ENCODE assay signal across 9 mouse cellular contexts in genomic region chr9:32671970-32672859, GRCm38 (mm10). TPM values are rescaled to one million over a fixed set of nuclear protein-coding genes. Genes with fewer than 3 reads are reported as not detected.
DNase-seq lines count a peak whose midpoint lies in the region; ATAC-seq and TF ChIP-seq lines count a peak whose summit lies in the region.
"Had no signal": no experiment of that assay in that cellular context is flagged by ENCODE, and none has a peak within 500 bp of the region (broad histone marks: within the 10 kb centered on the region; RNA-seq: fewer than 3 reads in every experiment).

No protein-coding gene starts in this region.

- 0 out of 2 replicates have a peak, but pooled peaks cover 4% of the 10 kb centered on the region for H3K27me3 ChIP-seq in embryonic facial prominence, embryonic 14.5 days (replicated peaks; ENCODE audit: control insufficient read depth, insufficient read depth, low read length)
- H3K27me3 ChIP-seq in heart, embryonic 14.5 days (ENCODE audit: control insufficient read depth, insufficient read depth, low read length), result no peaks in the 10 kb centered on the region
- no peaks in the 10 kb centered on the region for H3K27me3 ChIP-seq in kidney, embryonic 15.5 days
- no peaks in the 10 kb centered on the region for H3K27me3 ChIP-seq in lung, embryonic 14.5 days (ENCODE audit: insufficient read depth, low read length)
- peaks cover 9% of the 10 kb centered on the region for H3K27me3 ChIP-seq in neural tube, embryonic 14.5 days (ENCODE audit: control insufficient read depth, insufficient read depth, low read length)
- H3K27me3 ChIP-seq: Patski had no signal

- H3K4me2 ChIP-seq in embryonic facial prominence, embryonic 14.5 days (ENCODE audit: low read depth, low read length), result peak overlapping the region; percentile 67
- H3K4me2 ChIP-seq in heart, embryonic 14.5 days (ENCODE audit: low read length), result peak overlapping the region; percentile 69
- H3K4me2 ChIP-seq in kidney, embryonic 15.5 days, result peak overlapping the region; percentile 64
- peak overlapping the region; percentile 60 for H3K4me2 ChIP-seq in lung, embryonic 14.5 days
- peak overlapping the region; percentile 55 for H3K4me2 ChIP-seq in neural tube, embryonic 14.5 days (ENCODE audit: low read depth, low read length)

- H3K4me3 ChIP-seq in embryonic facial prominence, embryonic 14.5 days (ENCODE audit: low read depth, low read length), result peak overlapping the region; percentile 35
- H3K4me3 ChIP-seq in heart, embryonic 14.5 days (ENCODE audit: control insufficient read depth in 1 of 2, insufficient read depth in 1 of 2, low read depth in 1 of 2, low read length in 2 of 2), result peak overlapping the region; percentile 31 to 36
- H3K4me3 ChIP-seq in kidney, embryonic 15.5 days (replicated peaks), result peak overlapping the region; percentile 35
- H3K4me3 ChIP-seq in lung, embryonic 14.5 days (ENCODE audit: low read depth, low read length), result peak overlapping the region; percentile 26
- H3K4me3 ChIP-seq in neural tube, embryonic 14.5 days (ENCODE audit: low read depth, low read length), result peak overlapping the region; percentile 17

- peak; percentile 24 to 41 for DNase-seq in layer of hippocampus, postnatal 10 days (ENCODE audit: low spot score in 2 of 2)
- DNase-seq in layer of hippocampus, postnatal 36 days, result no peak
- peak; percentile 88 for DNase-seq in embryonic facial prominence, embryonic 14.5 days (ENCODE audit: low spot score)
- peak; percentile 92 for DNase-seq in lung, embryonic 14.5 days
- peak; percentile 82 for DNase-seq in thymus, postnatal 0 days (ENCODE audit: low spot score)

- no peak for TF ChIP-seq CTCF in lung, embryonic 14.5 days (IDR thresholded peaks at IDR 0.05; ENCODE audit: low read depth)

- H3K9me3 ChIP-seq in embryonic facial prominence, embryonic 14.5 days (ENCODE audit: control insufficient read depth, low read length), result no peaks in the 10 kb centered on the region
- H3K9me3 ChIP-seq in heart, embryonic 14.5 days (ENCODE audit: control insufficient read depth, low read length), result no peaks in the 10 kb centered on the region
- no peaks in the 10 kb centered on the region for H3K9me3 ChIP-seq in kidney, embryonic 15.5 days (replicated peaks)
- no peaks in the 10 kb centered on the region for H3K9me3 ChIP-seq in lung, embryonic 14.5 days (ENCODE audit: low read depth, low read length)
- H3K9me3 ChIP-seq in neural tube, embryonic 14.5 days (ENCODE audit: control insufficient read depth, low read length), result no peaks in the 10 kb centered on the region

- no peaks in the 10 kb centered on the region for H3K36me3 ChIP-seq in embryonic facial prominence, embryonic 14.5 days (ENCODE audit: control insufficient read depth, insufficient read depth, low read length)
- H3K36me3 ChIP-seq in heart, embryonic 14.5 days (ENCODE audit: control insufficient read depth, insufficient read depth, low read length), result no peaks in the 10 kb centered on the region
- no peaks in the 10 kb centered on the region for H3K36me3 ChIP-seq in kidney, embryonic 15.5 days
- H3K36me3 ChIP-seq in lung, embryonic 14.5 days (ENCODE audit: insufficient read depth), result no peaks in the 10 kb centered on the region
- H3K36me3 ChIP-seq in neural tube, embryonic 14.5 days (ENCODE audit: control insufficient read depth, insufficient read depth, low read length), result no peaks in the 10 kb centered on the region

- WGBS in embryonic facial prominence, embryonic 14.5 days, result 1% methylated on average over 32 of the region's 35 CpGs
- WGBS in heart, embryonic 14.5 days, result 2% methylated on average over 35 of the region's 35 CpGs
- under 1% methylated on average over 35 of the region's 35 CpGs for WGBS in kidney, embryonic 15.5 days
- WGBS in lung, embryonic 14.5 days, result under 1% methylated on average over 35 of the region's 35 CpGs
- under 1% methylated on average over 35 of the region's 35 CpGs for whole genome bisulfite sequencing in neural tube, embryonic 14.5 days

- H3K4me1 ChIP-seq in embryonic facial prominence, embryonic 14.5 days (ENCODE audit: control insufficient read depth, insufficient read depth, low read length), result peaks cover 58% of the 10 kb centered on the region
- H3K4me1 ChIP-seq in heart, embryonic 14.5 days (ENCODE audit: control insufficient read depth in 2 of 2, insufficient read depth in 2 of 2, low read length in 2 of 2), result peaks cover 30 to 42% of the 10 kb centered on the region in 2 experiments
- H3K4me1 ChIP-seq in kidney, embryonic 15.5 days, result peaks cover 88% of the 10 kb centered on the region
- peaks cover 64% of the 10 kb centered on the region for H3K4me1 ChIP-seq in lung, embryonic 14.5 days (ENCODE audit: insufficient read depth)
- peaks cover 12% of the 10 kb centered on the region for H3K4me1 ChIP-seq in neural tube, embryonic 14.5 days (ENCODE audit: control insufficient read depth, insufficient read depth, low read length)

- peak overlapping the region; percentile 57 for H3K9ac ChIP-seq in embryonic facial prominence, embryonic 14.5 days (ENCODE audit: low read depth, low read length)
- H3K9ac ChIP-seq in heart, embryonic 14.5 days (ENCODE audit: low read length), result peak overlapping the region; percentile 50
- no peak overlapping the region for H3K9ac ChIP-seq in kidney, embryonic 15.5 days
- peak overlapping the region; percentile 14; the same call in 1 of the 2 replicates for H3K9ac ChIP-seq in lung, embryonic 14.5 days
- H3K9ac ChIP-seq in neural tube, embryonic 14.5 days (replicated peaks; ENCODE audit: low read depth, low read length), result 0 out of 2 replicates have a peak overlapping the region, but pooled peaks have one; percentile 13

- H3K27ac ChIP-seq in embryonic facial prominence, embryonic 14.5 days (replicated peaks; ENCODE audit: low read depth, low read length), result peak overlapping the region; percentile 53
- H3K27ac ChIP-seq in heart, embryonic 14.5 days (replicated peaks in 1 of 2; ENCODE audit: control insufficient read depth in 1 of 2, insufficient read depth in 1 of 2, low read depth in 2 of 2, low read length in 2 of 2), result peak overlapping the region; percentile 83 to 84
- peak overlapping the region; percentile 93 for H3K27ac ChIP-seq in kidney, embryonic 15.5 days
- H3K27ac ChIP-seq in lung, embryonic 14.5 days (ENCODE audit: low read depth), result peak overlapping the region; percentile 84
- H3K27ac ChIP-seq in neural tube, embryonic 14.5 days (ENCODE audit: low read depth, low read length), result no peak overlapping the region

- ATAC-seq in embryonic facial prominence, embryonic 14.5 days (ENCODE audit: low read depth), result peak; percentile 80
- peak; percentile 88 for ATAC-seq in heart, embryonic 14.5 days (ENCODE audit: insufficient number of reproducible peaks, insufficient read depth, low FRiP score, low read depth)
- ATAC-seq in kidney, embryonic 15.5 days (replicated peaks; ENCODE audit: low FRiP score), result peak; percentile 93
- ATAC-seq in lung, embryonic 14.5 days (ENCODE audit: insufficient read depth), result peak; percentile 96
- peak; percentile 69 for ATAC-seq in neural tube, embryonic 14.5 days (ENCODE audit: low read depth)
- ATAC-seq: Patski had no signal

RNA-seq across cellular contexts. Expression of gene Ets1, which starts 36.2 kb away (rescaled TPM):
- total RNA-seq in layer of hippocampus, postnatal 10 days (2021), result 10 to 100 TPM; 23.8 to 24.5 TPM
- total RNA-seq in layer of hippocampus, postnatal 36 days (2021), result 10 to 100 TPM; 10.6 to 11.3 TPM
- 32.7 and 35.8 TPM in 2 replicates for polyA plus RNA-seq in embryonic facial prominence, embryonic 14.5 days (2014; fragmentation: Nextera tagmentation; extraction: Ambion mirVana)
- polyA plus RNA-seq in heart, embryonic 14.5 days (2014; fragmentation: Nextera tagmentation; extraction: Ambion mirVana), result 44.1 and 47.0 TPM in 2 replicates
- 66.0 and 68.4 TPM in 2 replicates for polyA plus RNA-seq in kidney, embryonic 15.5 days (2015; fragmentation: Nextera tagmentation; extraction: Ambion mirVana)
- polyA plus RNA-seq in lung, embryonic 14.5 days (2014; fragmentation: Nextera tagmentation; extraction: Ambion mirVana), result 79.2 and 87.6 TPM in 2 replicates
- polyA plus RNA-seq in neural tube, embryonic 14.5 days (2014; fragmentation: Nextera tagmentation; extraction: Ambion mirVana), result 11.6 and 23.7 TPM in 2 replicates
- polyA plus RNA-seq in thymus, postnatal 0 days (2015; fragmentation: Nextera tagmentation; extraction: Ambion mirVana), result 324 and 355 TPM in 2 replicates

Comparison
In these comparisons a context has a peak if more than half of its experiments do, and no peak if none do; other contexts are left out.
1. DNase-seq: peak in layer of hippocampus, postnatal 10 days (2 of 2), embryonic facial prominence, embryonic 14.5 days (single experiment), lung, embryonic 14.5 days (single experiment) and thymus, postnatal 0 days (single experiment); none in layer of hippocampus, postnatal 36 days (0 of 2).
2. Peak in every context shown above with its lines, with median percentiles within 50 percentile points of each other: ATAC-seq, H3K4me2 ChIP-seq and H3K4me3 ChIP-seq.